Mouse (Mus musculus): ENCODE measurements around the gene Mms19. TPM values are rescaled to one million over a fixed set of nuclear protein-coding genes. Genes with fewer than 3 reads are reported as not detected.

Mms19 gene
- 28.7 and 54.6 TPM in 2 replicates for total RNA-seq (2023)

GRCm38 (mm10) chr19:41980819-41981594 is at the start of gene Mms19:
Gene Mms19 (minus strand): TSS chr19:41981157.

GRCm38 (mm10) chr19:41981595-41981927 is 604 bp upstream of the Mms19 start, which contains the start of gene Ubtd1:
Gene Ubtd1 (plus strand): TSS chr19:41981763.

GRCm38 (mm10) chr19:41933179-41934086 is 47.5 kb downstream of the Mms19 start, which contains the start of the genes Exosc1 and Zdhhc16:
Gene Exosc1 (minus strand): TSS chr19:41933423.
Gene Zdhhc16 (plus strand): TSS chr19:41933480.

GRCm38 (mm10) chr19:41911178-41912073 is 69.5 kb downstream of the Mms19 start, which contains the start of gene Pgam1:
Gene Pgam1 (plus strand): TSS chr19:41911923.

GRCm38 (mm10) chr19:41895460-41896318 is 85.3 kb downstream of the Mms19 start, which contains the start of gene Rrp12:
Gene Rrp12 (minus strand): TSS chr19:41896173.

Other genes with a start within 250 kb of the Mms19 start
- gene Slit1, start 237.5 kb downstream of the Mms19 start, total RNA-seq (2023) = 0.23 and 0.98 TPM in 2 replicates
- gene Arhgap19, start 179.1 kb downstream of the Mms19 start, total RNA-seq (2023) = 55.0 and 62.0 TPM in 2 replicates
- 37.2 and 42.7 TPM in 2 replicates for gene Frat1, start 151.2 kb downstream of the Mms19 start, total RNA-seq (2023)
- gene Frat2, start 133.0 kb downstream of the Mms19 start, total RNA-seq (2023) = 62.4 and 80.8 TPM in 2 replicates
- gene Rrp12, start 85.0 kb downstream of the Mms19 start, total RNA-seq (2023) = 33.1 and 42.2 TPM in 2 replicates
- 332 and 338 TPM in 2 replicates for gene Pgam1, start 69.2 kb downstream of the Mms19 start, total RNA-seq (2023)
- 9.9 and 13.9 TPM in 2 replicates for gene Exosc1, start 47.7 kb downstream of the Mms19 start, total RNA-seq (2023)
- gene Zdhhc16, start 47.7 kb downstream of the Mms19 start, total RNA-seq (2023) = 24.5 and 33.2 TPM in 2 replicates
- 34.6 and 35.8 TPM in 2 replicates for gene Ubtd1, start 606 bp upstream of the Mms19 start, total RNA-seq (2023)
- gene Ankrd2, start 54.8 kb upstream of the Mms19 start, total RNA-seq (2023) = not detected in 2 replicates
- not detected in 2 replicates for gene Hoga1, start 64.5 kb upstream of the Mms19 start, total RNA-seq (2023)
- not detected in 2 replicates for gene 4933411K16Rik, start 71.1 kb upstream of the Mms19 start, total RNA-seq (2023)
- not detected in 2 replicates for gene Morn4, start 105.2 kb upstream of the Mms19 start, total RNA-seq (2023)
- 46.1 and 62.7 TPM in 2 replicates for gene Pi4k2a, start 109.3 kb upstream of the Mms19 start, total RNA-seq (2023)
- 0.47 and 2.0 TPM in 2 replicates for gene Avpi1, start 147.9 kb upstream of the Mms19 start, total RNA-seq (2023)
- 13.1 and 14.7 TPM in 2 replicates for gene Marveld1, start 166.2 kb upstream of the Mms19 start, total RNA-seq (2023)
- gene Zfyve27, start 182.8 kb upstream of the Mms19 start, total RNA-seq (2023) = 83.0 and 144 TPM in 2 replicates
- not detected in 2 replicates for gene Sfrp5, start 221.1 kb upstream of the Mms19 start, total RNA-seq (2023)

Measured in neutrophil, adult 65 days (primary cell).